Mouse (Mus musculus) spleen, adult 12 weeks (tissue): ENCODE data around the gene Mill2.

Experiments
- DNase-seq: peaks from one replicate; pipeline ENCODE4 v3.0.0; 2022; ENCODE audit warnings: low spot score

The Mill2 gene

GRCm38 (mm10) chr7:18875372-18875771, 35.6 kb downstream of the Mill2 start:
- DNase-seq = no peak

DNA sequence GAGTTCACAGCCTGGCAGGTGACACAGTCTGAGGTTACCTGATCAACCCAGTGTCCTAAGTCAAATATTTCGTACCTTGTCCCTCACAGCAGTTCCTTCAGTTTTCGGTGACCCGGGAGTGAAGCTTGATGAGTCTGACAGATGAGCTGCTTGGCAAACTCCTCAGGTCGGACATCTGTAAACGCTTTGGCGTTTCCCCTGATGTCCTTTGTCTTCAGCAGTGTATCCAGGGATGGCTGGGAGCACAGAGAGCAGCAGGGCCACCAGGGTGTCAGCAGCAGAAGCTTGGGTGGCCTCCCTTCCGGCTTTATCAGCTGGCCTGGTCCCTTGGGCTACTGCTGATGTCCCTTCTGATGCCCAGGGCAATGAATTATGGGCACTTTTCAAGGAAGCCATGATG, 38.9 kb downstream of the Mill2 start:
- DNase-seq = no peak

DNA sequence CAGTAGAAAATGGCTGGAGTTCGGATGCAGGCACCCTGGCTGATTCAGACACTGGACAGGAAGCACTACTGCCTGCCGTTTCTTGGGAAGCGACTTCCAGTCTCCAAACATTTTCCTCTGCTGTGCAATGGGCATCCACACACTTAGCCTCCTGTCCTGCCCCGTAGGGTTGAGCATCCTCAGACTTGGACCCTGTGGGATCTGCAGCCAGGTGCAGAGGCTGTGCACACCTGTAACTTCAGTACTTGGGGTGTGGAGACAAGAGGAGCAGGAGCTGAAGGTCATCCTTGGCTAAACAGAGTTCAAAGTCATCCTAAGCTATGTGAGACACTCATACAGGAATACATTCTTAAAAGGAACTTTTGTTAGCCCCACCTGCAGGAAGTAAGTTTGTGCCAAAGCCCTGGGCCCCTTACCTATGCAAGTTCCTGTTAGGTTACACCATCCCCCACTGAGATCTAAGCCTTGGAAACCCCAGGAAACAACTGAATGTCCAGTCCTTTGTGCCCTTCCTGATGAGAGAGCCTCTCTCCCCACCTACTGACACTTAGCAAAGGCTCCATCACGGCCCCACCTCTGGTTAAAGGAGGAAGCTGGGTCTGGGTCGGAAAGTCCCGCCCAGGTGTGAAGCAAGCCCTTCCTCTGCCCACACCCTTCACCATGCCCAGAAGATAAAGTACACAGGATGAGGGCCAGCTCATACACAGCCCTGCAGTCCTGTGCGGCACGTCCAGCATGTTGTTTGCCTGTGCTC, 44.4 kb downstream of the Mill2 start:
- DNase-seq = no peak

GRCm38 (mm10) chr7:18884745-18885422, 45.1 kb downstream of the Mill2 start:
- no peak for DNase-seq

DNA sequence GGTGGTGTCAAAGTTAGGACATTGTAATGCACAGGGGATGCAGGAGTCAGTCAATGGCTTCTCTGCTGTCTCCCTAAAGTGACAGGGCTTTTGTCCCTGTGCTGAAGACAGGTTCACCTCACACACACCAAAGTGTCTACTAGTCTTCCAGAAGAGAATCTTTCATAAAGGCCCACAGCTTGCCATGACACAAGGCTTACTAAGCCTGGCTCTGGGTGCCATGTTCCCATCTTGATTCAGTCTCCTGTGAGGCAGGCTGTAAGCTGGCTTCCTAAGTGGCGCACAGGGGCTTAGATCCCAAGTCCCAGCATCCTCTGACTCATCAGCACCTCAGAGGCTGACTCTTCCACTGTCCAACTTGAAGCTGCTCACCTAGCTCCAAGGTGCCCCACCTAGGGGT, 47.2 kb downstream of the Mill2 start:
- DNase-seq = no peak

- DNase-seq = no peak
These were observed 51.1 kb downstream of the Mill2 start for GRCm38 (mm10) chr7:18890848-18891247.

DNA sequence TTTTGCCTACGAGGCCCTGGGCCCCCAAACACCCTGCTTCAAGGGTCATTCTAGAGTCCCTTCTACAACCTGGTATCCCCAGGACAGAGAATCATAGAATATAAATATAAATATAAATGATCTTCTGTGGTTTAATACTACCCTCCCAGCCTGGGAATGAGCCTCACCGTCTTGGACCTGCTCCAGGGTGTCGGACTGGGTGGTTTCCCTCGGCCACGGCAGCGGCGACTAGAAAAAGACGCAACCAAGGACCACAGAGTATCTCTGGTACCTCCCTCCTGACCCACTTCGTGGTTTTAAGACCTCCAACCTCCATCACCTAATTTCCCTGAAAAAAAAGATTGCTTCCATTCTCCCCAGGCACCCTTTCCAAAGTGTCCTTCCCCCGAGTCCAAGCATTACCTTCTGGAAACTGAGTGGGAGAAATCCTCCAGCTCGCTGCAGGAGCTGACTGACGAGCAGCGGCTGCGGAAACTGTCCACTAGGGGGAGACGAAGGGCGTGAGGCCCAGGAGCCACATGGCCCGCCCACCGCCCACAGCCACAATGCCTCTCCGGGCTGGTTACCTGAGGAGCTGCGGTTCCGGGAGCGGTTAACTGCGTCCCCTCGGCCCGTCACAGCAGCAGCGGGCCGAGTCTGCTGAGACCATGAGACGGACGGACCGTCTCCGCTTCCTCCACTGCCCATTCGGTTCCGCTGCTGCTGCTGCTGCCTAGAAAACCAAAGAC, 52.3 kb downstream of the Mill2 start:
- DNase-seq = peak; percentile 54

- DNase-seq = no peak
These were observed 53.2 kb downstream of the Mill2 start for GRCm38 (mm10) chr7:18893009-18893408.

GRCm38 (mm10) chr7:18893651-18894430, 54.1 kb downstream of the Mill2 start:
- DNase-seq = no peak

- no peak for DNase-seq
These were observed 56.8 kb downstream of the Mill2 start for GRCm38 (mm10) chr7:18896536-18896935.

DNA sequence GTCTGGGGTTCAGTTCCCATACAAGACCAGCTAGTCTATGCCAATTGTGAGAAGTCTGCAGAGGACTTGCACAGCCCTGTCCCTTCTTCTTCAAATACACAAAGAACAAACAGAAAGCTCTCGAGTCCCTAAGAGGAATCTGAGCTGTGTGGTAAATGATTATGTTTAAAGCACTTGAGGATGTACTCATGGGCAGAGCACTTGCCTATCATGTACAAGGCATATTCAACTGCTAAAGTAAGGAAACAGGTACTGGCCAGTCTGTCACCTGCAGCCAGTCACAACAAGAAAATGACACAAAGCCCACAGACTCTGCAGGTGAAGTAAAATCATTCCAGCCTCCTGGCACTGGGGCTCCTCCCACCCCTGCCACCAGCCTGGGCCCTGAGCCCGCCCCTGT, 60.7 kb downstream of the Mill2 start:
- DNase-seq = no peak

GRCm38 (mm10) chr7:18902486-18902885, 62.7 kb downstream of the Mill2 start:
- no peak for DNase-seq

- DNase-seq = no peak
These were observed 65.2 kb downstream of the Mill2 start for GRCm38 (mm10) chr7:18904971-18905370.

DNA sequence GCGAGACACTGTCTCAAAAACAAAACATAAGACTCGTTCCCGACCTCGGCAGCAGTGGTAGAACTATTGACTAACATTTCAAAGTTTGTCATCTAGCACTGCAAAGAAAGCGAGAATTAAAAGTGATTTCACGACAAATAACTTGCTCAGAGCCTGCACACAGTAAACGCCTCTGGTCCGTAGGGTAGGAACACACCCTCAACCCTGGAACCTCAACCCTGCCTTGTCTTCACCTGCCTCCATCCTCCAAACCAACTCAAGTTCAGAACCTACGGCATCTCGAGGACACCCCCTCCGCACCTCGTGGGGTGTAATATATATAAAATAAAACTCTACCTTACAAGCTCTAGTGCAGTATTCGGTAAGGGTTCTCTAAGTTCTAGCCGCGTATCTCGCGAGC, 70.0 kb downstream of the Mill2 start:
- DNase-seq = no peak

GRCm38 (mm10) chr7:18910241-18910831, 70.6 kb downstream of the Mill2 start, which contains the start of gene Ccdc61:
Ccdc61 (minus strand) TSS chr7:18910415.
- DNase-seq = peak; percentile 89
